Mouse (Mus musculus) megakaryocyte-erythroid progenitor cell, adult 5-6 weeks (primary cell): ENCODE data around the gene Ank. TPM values are rescaled to one million over a fixed set of nuclear protein-coding genes. Genes with fewer than 3 reads are reported as not detected.

ENCODE experiments used
- ATAC-seq: replicated peaks from 2 replicates; pipeline ENCODE4 v1.8.0; 2016; ENCODE audit warnings: mild to moderate bottlenecking, inconsistent platforms; ENCODE audit not compliant: severe bottlenecking, poor library complexity, low FRiP score, low TSS enrichment
- total RNA-seq, 2 experiments: library from RNA; stranded (forward) in 1 of 2; stranded (reverse) in 1 of 2; fragments of 200-1000, 215-1000 nt in 1 of 2; fragments of >200 nt in 1 of 2; fragmentation: Nextera tagmentation in 1 of 2; gene quantifications; 2 replicates each; pipeline ENCODE4 v1.2.3; 2014 to 2017

Ank gene
- total RNA-seq, 2 experiments from 2014 or later: 29.0 to 61.0 TPM

DNA sequence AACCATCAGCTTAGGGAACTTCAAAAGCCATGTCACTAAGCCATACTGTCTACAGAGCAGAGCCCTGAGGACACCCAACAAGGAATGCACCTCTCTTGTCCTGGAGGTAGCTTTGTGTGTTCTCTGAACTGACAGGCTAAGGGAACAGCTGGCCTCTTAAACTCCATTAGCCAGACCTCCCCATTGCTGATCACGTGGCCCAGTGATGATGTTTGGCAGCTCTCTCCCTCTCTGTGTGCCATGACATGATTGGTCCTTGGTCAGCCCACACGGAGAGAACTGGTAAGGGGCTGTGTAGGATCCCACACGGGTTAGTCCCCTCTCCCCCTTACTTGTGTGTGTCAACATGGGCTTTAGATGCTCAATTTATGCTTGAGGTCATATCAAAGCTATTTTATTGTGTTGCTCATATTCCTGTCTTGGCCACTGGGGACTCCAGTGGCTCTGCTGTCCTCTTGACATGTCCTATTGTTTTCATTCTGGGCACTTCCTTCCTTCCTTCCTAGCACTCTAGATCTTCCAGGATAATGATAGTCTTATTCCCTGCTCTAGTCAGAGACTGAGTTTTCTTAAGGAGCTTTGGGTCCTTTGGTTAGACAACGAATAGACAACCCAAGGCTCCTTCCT lies 119.1 kb downstream of the Ank start:
- no peak for ATAC-seq

GRCm38 (mm10) chr15:27586093-27586480 lies 119.6 kb downstream of the Ank start:
- no peak for ATAC-seq

DNA sequence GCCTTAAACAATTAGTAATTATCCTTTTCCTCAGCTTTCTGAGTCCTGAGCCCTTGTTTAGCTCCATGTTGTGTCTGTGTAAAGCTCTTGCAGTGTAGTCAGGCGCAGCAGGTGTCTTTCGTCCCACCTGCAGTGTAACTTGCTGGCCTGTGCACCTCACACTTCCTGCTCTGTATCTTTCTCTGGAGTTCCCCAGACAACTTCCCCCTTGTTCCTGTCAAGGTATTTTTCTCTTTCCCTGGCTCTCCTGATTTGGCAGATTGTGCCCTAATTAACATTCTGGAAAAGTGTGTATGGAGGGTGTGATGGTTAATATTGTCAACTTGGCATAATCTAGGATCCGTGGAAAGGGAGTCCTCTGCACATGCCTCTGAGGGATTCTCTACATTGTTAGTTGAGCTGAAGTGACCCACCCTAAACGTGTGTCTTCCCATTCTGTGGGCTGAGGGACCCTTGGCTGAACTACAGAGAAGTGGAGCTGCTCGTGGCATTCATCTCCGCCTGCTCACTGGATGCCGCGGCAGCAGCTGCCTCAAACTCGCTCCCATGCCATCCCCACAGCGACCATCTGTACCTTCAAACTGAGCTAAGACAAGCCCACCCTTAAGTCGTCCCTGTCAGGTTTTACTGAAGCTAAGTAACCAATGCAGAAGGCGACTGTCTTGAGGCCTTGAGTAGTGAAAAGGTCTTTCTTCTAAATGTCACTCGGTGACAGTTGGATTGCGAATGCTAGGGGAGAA lies 121.8 kb downstream of the Ank start:
- ATAC-seq: no peak

DNA sequence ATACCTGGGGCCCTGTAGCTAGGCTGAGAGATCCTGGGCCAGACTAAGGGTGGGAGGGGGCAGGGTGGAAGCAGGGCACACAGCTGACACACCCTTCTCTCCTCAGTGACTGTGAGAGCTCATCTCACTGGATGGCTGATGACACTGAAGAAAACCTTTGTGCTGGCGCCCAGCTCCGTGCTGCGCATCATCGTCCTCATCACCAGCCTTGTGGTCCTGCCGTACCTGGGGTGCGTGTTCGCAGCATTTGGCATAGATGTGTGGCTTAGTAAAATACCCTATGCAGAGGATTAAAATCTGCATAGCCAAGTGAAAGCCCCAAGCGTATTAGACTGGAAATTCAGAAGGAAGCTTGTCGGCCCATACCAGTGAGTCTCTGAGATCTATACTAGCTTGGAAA lies 124.3 kb downstream of the Ank start:
- no peak for ATAC-seq

- no peak for ATAC-seq
Measured at GRCm38 (mm10) chr15:27592620-27593320, 126.3 kb downstream of the Ank start.

DNA sequence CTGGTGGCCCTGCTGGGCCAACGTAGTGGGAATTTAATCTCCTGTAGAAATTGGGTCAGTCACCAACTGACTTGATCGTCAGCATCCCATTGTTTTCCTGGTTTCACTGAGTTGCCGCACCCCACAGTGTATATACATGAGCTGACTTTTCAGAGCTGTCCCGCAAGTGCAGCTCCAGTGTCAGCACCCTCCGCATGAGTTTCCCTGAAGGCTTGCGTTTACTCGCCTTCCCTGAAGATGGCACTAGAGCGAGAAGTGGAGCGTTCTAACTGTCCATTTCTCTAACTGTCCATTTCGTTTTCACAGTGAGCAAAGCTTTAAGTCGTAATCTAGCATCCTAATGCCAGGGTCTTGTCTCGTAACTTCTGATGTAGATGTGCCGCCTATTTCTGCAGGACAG lies 127.2 kb downstream of the Ank start:
- ATAC-seq: no peak

DNA sequence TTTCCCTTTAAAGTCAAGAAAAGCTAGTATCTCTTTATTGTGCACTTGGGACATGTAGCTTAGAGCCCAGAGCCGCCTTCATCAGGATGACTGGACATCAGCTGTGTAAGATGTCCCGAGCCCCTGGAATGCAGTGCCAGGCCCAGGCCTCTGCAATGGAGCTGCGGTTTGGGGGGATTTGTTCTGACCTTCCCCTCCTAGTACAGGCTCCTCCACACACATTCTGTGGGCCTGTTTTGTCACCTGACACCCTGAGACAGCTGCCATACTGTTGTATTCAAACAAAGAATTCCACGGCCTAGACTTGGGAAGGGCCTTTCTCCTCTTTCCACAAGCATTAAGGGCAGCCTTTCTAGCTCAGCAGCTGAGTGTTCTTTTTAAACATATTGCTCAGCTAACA lies 128.5 kb downstream of the Ank start:
- ATAC-seq: no peak

- no peak for ATAC-seq
Measured at GRCm38 (mm10) chr15:27595560-27595959, 129.1 kb downstream of the Ank start.

- ATAC-seq: no peak
Measured at GRCm38 (mm10) chr15:27596463-27597140, 130.1 kb downstream of the Ank start.

DNA sequence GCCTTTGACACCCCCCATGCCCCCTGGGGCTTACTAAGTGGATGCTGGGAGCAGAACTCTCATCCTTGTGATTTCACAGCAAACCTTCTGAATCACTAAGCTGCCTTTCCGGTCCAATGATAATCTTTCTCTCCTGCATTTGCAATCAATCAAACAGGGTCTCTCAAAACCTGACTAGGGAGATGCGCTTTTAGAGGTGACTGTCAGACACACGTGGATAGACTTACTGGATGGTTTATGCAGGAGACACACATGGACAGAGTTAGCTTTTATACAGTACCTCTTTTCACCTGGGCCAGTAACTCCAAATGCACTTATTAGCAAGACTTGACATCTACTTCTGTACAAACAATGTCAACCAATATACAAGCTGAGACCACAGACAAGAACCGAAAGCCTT lies 131.0 kb downstream of the Ank start:
- no peak for ATAC-seq

- no peak for ATAC-seq
Measured at GRCm38 (mm10) chr15:27598786-27599385, 132.4 kb downstream of the Ank start.

DNA sequence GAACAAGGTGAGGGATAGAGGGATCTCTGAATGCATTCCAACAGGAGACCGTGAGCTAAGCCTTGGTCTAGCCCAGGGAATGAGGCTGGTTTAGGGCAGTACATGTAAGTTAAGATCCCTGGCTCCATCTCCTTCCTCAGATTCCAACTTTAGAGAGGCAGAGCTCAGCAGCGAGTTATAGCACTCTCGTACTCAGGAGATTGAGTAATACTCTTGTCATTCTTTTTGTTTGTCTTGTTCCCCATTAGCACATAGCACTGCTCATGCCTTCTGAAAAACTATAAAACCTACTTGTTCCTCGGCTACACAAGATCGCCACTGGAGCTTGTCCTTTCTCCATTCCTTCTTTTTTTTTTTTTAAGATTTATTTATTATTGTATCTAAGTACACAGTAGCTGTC lies 134.0 kb downstream of the Ank start:
- no peak for ATAC-seq

GRCm38 (mm10) chr15:27604558-27604957 lies 138.1 kb downstream of the Ank start:
- no peak for ATAC-seq

DNA sequence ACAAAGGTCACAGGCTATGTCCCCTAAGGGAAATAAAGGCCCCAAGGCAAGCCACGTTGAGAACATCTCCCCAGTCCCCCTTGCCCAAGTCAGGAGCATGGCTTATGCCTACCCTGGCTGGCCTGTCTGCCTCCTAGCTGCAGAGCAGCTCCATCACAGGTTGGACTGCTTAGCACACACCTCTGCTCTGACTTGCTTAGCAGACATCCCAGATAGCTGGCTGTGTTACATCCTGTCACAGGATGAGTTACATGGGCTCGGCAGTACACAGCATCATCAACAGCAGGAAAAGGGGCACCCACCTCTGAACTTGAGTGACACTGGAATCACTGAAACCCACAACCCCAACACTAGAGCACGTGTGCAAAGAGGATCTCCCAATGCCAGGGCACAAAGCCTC lies 138.8 kb downstream of the Ank start:
- ATAC-seq: no peak

- ATAC-seq: peak; percentile 28; the same call in 1 of the 2 replicates
Measured at GRCm38 (mm10) chr15:27609554-27609953, 143.1 kb downstream of the Ank start.

DNA sequence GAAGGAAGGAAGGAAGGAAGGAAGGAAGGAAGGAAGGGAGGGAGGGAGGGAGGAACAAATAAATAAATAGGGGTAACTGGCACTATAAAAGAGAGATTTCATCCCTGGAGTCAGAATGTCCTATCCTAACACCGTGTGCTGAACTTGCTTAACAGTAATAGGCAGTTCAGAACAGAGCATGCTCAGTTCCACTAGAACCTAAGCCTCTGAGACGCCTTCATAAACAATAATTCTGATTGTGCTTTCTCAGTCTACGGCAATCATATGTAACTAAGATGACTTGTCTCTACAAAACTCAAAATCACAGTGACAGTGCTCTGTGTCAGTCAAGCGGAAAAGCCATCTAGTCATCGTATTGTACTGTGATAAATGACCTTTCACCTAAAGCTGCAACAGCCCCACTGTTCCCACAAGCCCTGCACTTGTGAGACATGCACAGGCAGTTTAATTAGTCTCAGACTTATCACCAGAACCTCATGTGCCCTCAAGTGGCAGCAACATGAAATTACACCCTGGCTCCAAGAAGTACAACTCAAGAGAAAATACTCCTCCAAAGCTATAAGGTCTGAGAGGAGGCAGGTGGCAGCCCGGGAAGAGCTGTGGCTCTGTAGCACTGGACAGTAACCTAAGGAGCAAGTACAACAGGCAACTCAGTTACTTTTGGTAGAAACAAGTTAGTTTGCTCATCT lies 146.2 kb downstream of the Ank start:
- peak; percentile 86 for ATAC-seq

GRCm38 (mm10) chr15:27613255-27613654 lies 146.8 kb downstream of the Ank start:
- ATAC-seq: no peak

DNA sequence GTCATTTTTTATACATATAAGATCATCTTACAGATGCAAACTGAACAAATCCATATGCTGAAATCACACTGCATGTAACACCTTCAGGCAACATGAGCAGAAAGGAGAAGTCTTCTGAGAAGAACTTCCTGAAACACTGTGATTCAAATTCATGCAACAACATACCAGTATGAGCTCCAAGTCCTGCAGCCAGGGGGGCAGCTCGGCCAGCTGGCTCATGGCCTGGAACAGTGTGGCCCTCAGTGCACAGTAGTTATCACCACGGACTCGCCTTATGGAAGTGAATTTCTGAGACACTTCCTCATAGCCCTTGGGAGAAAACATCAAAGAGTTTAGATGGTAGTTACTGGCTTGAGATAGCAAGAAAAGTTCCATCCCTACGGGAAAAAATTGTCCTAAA lies 149.7 kb downstream of the Ank start:
- no peak for ATAC-seq

DNA sequence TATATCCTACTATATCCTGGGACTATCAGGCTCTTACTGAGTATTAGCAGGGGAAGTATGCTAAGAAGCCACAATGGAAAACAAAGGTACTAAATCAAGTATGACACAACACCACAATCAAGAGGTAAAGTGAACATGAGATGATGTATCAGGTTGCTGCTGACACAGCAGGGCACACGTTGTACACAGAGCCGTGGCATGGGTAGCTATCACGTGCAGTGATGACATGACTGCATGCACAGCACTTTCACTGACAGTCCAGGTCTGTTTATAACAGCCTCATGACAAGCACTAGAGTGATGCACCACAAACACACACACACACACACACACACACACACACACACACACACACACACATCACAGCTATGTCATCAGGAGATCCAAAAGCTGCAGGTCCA lies 150.8 kb downstream of the Ank start:
- no peak for ATAC-seq
